ENCODE assay signal across 9 mouse cellular contexts in genomic region chr4:94746387-94746811, GRCm38 (mm10). TPM values are rescaled to one million over a fixed set of nuclear protein-coding genes. Genes with fewer than 3 reads are reported as not detected.
DNase-seq lines count a peak whose midpoint lies in the region; ATAC-seq and TF ChIP-seq lines count a peak whose summit lies in the region.
"Had no signal": no experiment of that assay in that cellular context is flagged by ENCODE, and none has a peak within 500 bp of the region (broad histone marks: within the 10 kb centered on the region; RNA-seq: fewer than 3 reads in every experiment).

No protein-coding gene starts in this region.

- ATAC-seq in hindbrain, embryonic 14.5 days (ENCODE audit: low FRiP score): peak; percentile 51; the same call in 1 of the 2 replicates
- peak; percentile 80 for ATAC-seq in heart, embryonic 14.5 days (ENCODE audit: insufficient number of reproducible peaks, insufficient read depth, low FRiP score, low read depth)

- H3K27ac ChIP-seq in hindbrain, embryonic 14.5 days: no peak overlapping the region
- no peak overlapping the region for H3K27ac ChIP-seq in hindbrain, embryonic 10.5 days
- peak overlapping the region; percentile 80 to 88 for H3K27ac ChIP-seq in heart, embryonic 14.5 days (replicated peaks in 1 of 2; ENCODE audit: control insufficient read depth in 1 of 2, insufficient read depth in 1 of 2, low read depth in 2 of 2, low read length in 2 of 2)
- 0 out of 2 replicates have a peak overlapping the region, but pooled peaks have one; percentile 7 for H3K27ac ChIP-seq in limb, embryonic 10.5 days
- H3K27ac ChIP-seq in small intestine, adult 2 months (ENCODE audit: insufficient read depth, low read depth, low read length): peak overlapping the region; percentile 51; the same call in 1 of the 2 replicates

- DNase-seq in hindbrain, embryonic 14.5 days (ENCODE audit: low spot score): no peak
- DNase-seq in hindbrain, embryonic 10.5 days (ENCODE audit: low spot score): no peak
- no peak for DNase-seq in limb, embryonic 10.5 days (ENCODE audit: low spot score)
- no peak for DNase-seq in testis, postnatal 14 days (ENCODE audit: low spot score)
- DNase-seq in ovary, postnatal 36 days (ENCODE audit: low spot score): no peak
- DNase-seq in spleen, adult 18-20 months: no peak

- no peaks in the 10 kb centered on the region for H3K36me3 ChIP-seq in hindbrain, embryonic 14.5 days (replicated peaks; ENCODE audit: control insufficient read depth, insufficient read depth)
- no peaks in the 10 kb centered on the region for H3K36me3 ChIP-seq in hindbrain, embryonic 10.5 days
- no peaks in the 10 kb centered on the region for H3K36me3 ChIP-seq in heart, embryonic 14.5 days (ENCODE audit: control insufficient read depth, insufficient read depth, low read length)
- no peaks in the 10 kb centered on the region for H3K36me3 ChIP-seq in limb, embryonic 10.5 days
- H3K36me3 ChIP-seq in small intestine, adult 2 months (ENCODE audit: control insufficient read depth, insufficient read depth, low read length): no peaks in the 10 kb centered on the region

- 48% methylated on average over 7 of the region's 7 CpGs for WGBS in hindbrain, embryonic 14.5 days
- WGBS in hindbrain, embryonic 10.5 days: 56% methylated on average over 7 of the region's 7 CpGs
- WGBS in heart, embryonic 14.5 days: 27% methylated on average over 7 of the region's 7 CpGs
- WGBS in limb, embryonic 10.5 days: 76% methylated on average over 7 of the region's 7 CpGs
- WGBS in small intestine, adult 2 months: 21% methylated on average over 7 of the region's 7 CpGs

- no peak overlapping the region for H3K4me2 ChIP-seq in hindbrain, embryonic 14.5 days (replicated peaks)
- peak overlapping the region; percentile 44 for H3K4me2 ChIP-seq in heart, embryonic 14.5 days (ENCODE audit: low read length)

- no peak overlapping the region for H3K4me3 ChIP-seq in hindbrain, embryonic 14.5 days (replicated peaks; ENCODE audit: low read length)
- H3K4me3 ChIP-seq in hindbrain, embryonic 10.5 days: no peak overlapping the region
- no peak overlapping the region for H3K4me3 ChIP-seq in heart, embryonic 14.5 days (ENCODE audit: control insufficient read depth in 1 of 2, insufficient read depth in 1 of 2, low read depth in 1 of 2, low read length in 2 of 2)
- no peak overlapping the region for H3K4me3 ChIP-seq in limb, embryonic 10.5 days
- H3K4me3 ChIP-seq in small intestine, adult 2 months (ENCODE audit: low read depth, low read length): no peak overlapping the region
- H3K4me3 ChIP-seq: erythroblast, embryonic 14.5 days had no signal

- no peaks in the 10 kb centered on the region for H3K27me3 ChIP-seq in hindbrain, embryonic 14.5 days (ENCODE audit: control insufficient read depth, insufficient read depth, low read length)
- H3K27me3 ChIP-seq in hindbrain, embryonic 10.5 days (ENCODE audit: insufficient read depth, poor library complexity, severe bottlenecking): no peaks in the 10 kb centered on the region
- H3K27me3 ChIP-seq in heart, embryonic 14.5 days (ENCODE audit: control insufficient read depth, insufficient read depth, low read length): no peaks in the 10 kb centered on the region
- no peaks in the 10 kb centered on the region for H3K27me3 ChIP-seq in limb, embryonic 10.5 days (ENCODE audit: low read depth, poor library complexity, severe bottlenecking)
- no peaks in the 10 kb centered on the region for H3K27me3 ChIP-seq in small intestine, adult 2 months (ENCODE audit: control insufficient read depth, insufficient read depth, low read length)

- H3K9ac ChIP-seq in hindbrain, embryonic 14.5 days: no peak overlapping the region
- no peak overlapping the region for H3K9ac ChIP-seq in heart, embryonic 14.5 days (ENCODE audit: low read length)

- no peak for TF ChIP-seq POLR2A in small intestine, adult 2 months (IDR thresholded peaks at IDR 0.05; ENCODE audit: low read depth, low read length)

- no peak for TF ChIP-seq CTCF in small intestine, adult 2 months (IDR thresholded peaks at IDR 0.05; ENCODE audit: extremely low read depth, insufficient read length, insufficient replicate concordance, low read depth, low read length)

- H3K9me3 ChIP-seq in hindbrain, embryonic 14.5 days (ENCODE audit: control insufficient read depth, low read length): no peaks in the 10 kb centered on the region
- no peaks in the 10 kb centered on the region for H3K9me3 ChIP-seq in hindbrain, embryonic 10.5 days
- no peaks in the 10 kb centered on the region for H3K9me3 ChIP-seq in heart, embryonic 14.5 days (ENCODE audit: control insufficient read depth, low read length)
- H3K9me3 ChIP-seq in limb, embryonic 10.5 days (replicated peaks): no peaks in the 10 kb centered on the region

- no peaks in the 10 kb centered on the region for H3K4me1 ChIP-seq in hindbrain, embryonic 14.5 days (replicated peaks; ENCODE audit: control insufficient read depth, insufficient read depth, low read length)
- peaks cover 9% of the 10 kb centered on the region; the same call in 1 of the 2 replicates for H3K4me1 ChIP-seq in hindbrain, embryonic 10.5 days (replicated peaks)
- peaks cover 13 to 29% of the 10 kb centered on the region in 2 experiments for H3K4me1 ChIP-seq in heart, embryonic 14.5 days (ENCODE audit: control insufficient read depth in 2 of 2, insufficient read depth in 2 of 2, low read length in 2 of 2)
- peaks cover 4% of the 10 kb centered on the region; the same call in 1 of the 2 replicates for H3K4me1 ChIP-seq in limb, embryonic 10.5 days
- H3K4me1 ChIP-seq in small intestine, adult 2 months (ENCODE audit: control insufficient read depth, insufficient read depth, insufficient read length, low read length): peaks cover 12% of the 10 kb centered on the region; the same call in 1 of the 2 replicates

RNA-seq across cellular contexts. Expression of gene Tek, which starts 7.3 kb away (rescaled TPM):
- polyA plus RNA-seq in hindbrain, embryonic 14.5 days (2014; fragmentation: Nextera tagmentation; extraction: Ambion mirVana): 11.5 and 11.6 TPM in 2 replicates
- 8.8 TPM in 2 replicates for polyA plus RNA-seq in hindbrain, embryonic 10.5 days (2016; fragmentation: Nextera tagmentation; extraction: Ambion mirVana)
- 56.8 and 57.7 TPM in 2 replicates for polyA plus RNA-seq in heart, embryonic 14.5 days (2014; fragmentation: Nextera tagmentation; extraction: Ambion mirVana)
- polyA plus RNA-seq in limb, embryonic 10.5 days (2016; fragmentation: Nextera tagmentation; extraction: Ambion mirVana): 7.1 and 9.0 TPM in 2 replicates
- polyA plus RNA-seq in small intestine, adult 2 months (2012; rRNA removed): 0.75 and 1.3 TPM in 2 replicates
- polyA plus RNA-seq: erythroblast, embryonic 14.5 days had no signal

Comparison
In these comparisons a context has a peak if more than half of its experiments do, and no peak if none do; other contexts are left out.
1. H3K27ac ChIP-seq: peak in heart, embryonic 14.5 days (2 of 2), limb, embryonic 10.5 days (single experiment) and small intestine, adult 2 months (single experiment); none in hindbrain, embryonic 14.5 days (single experiment) and hindbrain, embryonic 10.5 days (single experiment).